Mouse (Mus musculus) forebrain, embryonic 15.5 days (tissue): ENCODE measurements around the gene Ndufb7. TPM values are rescaled to one million over a fixed set of nuclear protein-coding genes. Genes with fewer than 3 reads are reported as not detected.
"Not testable (repeated sequence)": the region's sequence is repeated elsewhere in the genome, so short reads cannot be mapped to it uniquely, and the experiment has no call there.

Experiments
- ATAC-seq: fragments of 200-750 bp; cut with Nextera tagmentation; replicated peaks from 2 replicates; pipeline ENCODE4 v1.8.0; 2017; ENCODE audit warnings: mild to moderate bottlenecking, moderate TSS enrichment, moderate library complexity
- H3K27ac ChIP-seq: fragments of 300-500 bp; sonication (generic); replicated peaks from 2 replicates; pipeline ENCODE4 v1.5.1; 2015; ENCODE audit warnings: mild to moderate bottlenecking, inconsistent platforms
- H3K27me3 ChIP-seq: fragments of 300-500 bp; sonication (generic); 2 replicates; pipeline ENCODE4 v1.6.1; 2015; ENCODE audit warnings: inconsistent platforms
- H3K36me3 ChIP-seq: fragments of 300-500 bp; sonication (generic); 2 replicates; pipeline ENCODE4 v1.6.1; 2015; ENCODE audit warnings: mild to moderate bottlenecking, inconsistent platforms
- H3K4me1 ChIP-seq: fragments of 300-500 bp; sonication (generic); 2 replicates; pipeline ENCODE4 v1.6.1; 2015; ENCODE audit warnings: inconsistent platforms
- H3K4me2 ChIP-seq: fragments of 300-500 bp; sonication (generic); replicated peaks from 2 replicates; pipeline ENCODE4 v1.6.1; 2015; ENCODE audit warnings: mild to moderate bottlenecking, inconsistent platforms
- H3K4me3 ChIP-seq: fragments of 300-500 bp; sonication (generic); 2 replicates; pipeline ENCODE4 v1.5.1; 2015; ENCODE audit warnings: mild to moderate bottlenecking, inconsistent platforms
- H3K9ac ChIP-seq: fragments of 300-500 bp; sonication (generic); replicated peaks from 2 replicates; pipeline ENCODE4 v1.6.1; 2015; ENCODE audit warnings: mild to moderate bottlenecking, inconsistent platforms
- H3K9me3 ChIP-seq: fragments of 300-500 bp; sonication (generic); 2 replicates; pipeline ENCODE4 v1.6.1; 2016; ENCODE audit warnings: inconsistent platforms
- WGBS: fragments of 180-500 bp; shearing (Covaris S2); methylation state at CpG from one replicate; pipeline ENCODE4 v1.1.7; 2015; ENCODE audit warnings: mixed read lengths; 5-methylcytosine and 5-hydroxymethylcytosine counted together
- polyA plus RNA-seq: library from polyadenylated mRNA; unstranded; fragments of >200 nt; fragmentation: Nextera tagmentation; extraction: Ambion mirVana; gene quantifications from 2 replicates; pipeline ENCODE4 v1.2.1, GENCODE M21; 2015

Ndufb7 gene
- polyA plus RNA-seq, 1 experiment from 2014 or later, result 327 TPM

- Histone ChIP-seq H3K9me3 (no peaks in the 10 kb centered on the region), H3K4me2 (no peak overlapping the region), H3K36me3 (peaks cover 28% of the 10 kb centered on the region), H3K9ac (no peak overlapping the region), H3K27ac (no peak overlapping the region), H3K4me1 (peaks cover 13% of the 10 kb centered on the region), H3K4me3 (no peak overlapping the region), H3K27me3 (no peaks in the 10 kb centered on the region)
- ATAC-seq, result no peak
- WGBS, result 84% methylated on average over 4 of the region's 4 CpGs
Measured at GRCm38 (mm10) chr8:83569165-83569564, 2.7 kb downstream of the Ndufb7 start.

DNA sequence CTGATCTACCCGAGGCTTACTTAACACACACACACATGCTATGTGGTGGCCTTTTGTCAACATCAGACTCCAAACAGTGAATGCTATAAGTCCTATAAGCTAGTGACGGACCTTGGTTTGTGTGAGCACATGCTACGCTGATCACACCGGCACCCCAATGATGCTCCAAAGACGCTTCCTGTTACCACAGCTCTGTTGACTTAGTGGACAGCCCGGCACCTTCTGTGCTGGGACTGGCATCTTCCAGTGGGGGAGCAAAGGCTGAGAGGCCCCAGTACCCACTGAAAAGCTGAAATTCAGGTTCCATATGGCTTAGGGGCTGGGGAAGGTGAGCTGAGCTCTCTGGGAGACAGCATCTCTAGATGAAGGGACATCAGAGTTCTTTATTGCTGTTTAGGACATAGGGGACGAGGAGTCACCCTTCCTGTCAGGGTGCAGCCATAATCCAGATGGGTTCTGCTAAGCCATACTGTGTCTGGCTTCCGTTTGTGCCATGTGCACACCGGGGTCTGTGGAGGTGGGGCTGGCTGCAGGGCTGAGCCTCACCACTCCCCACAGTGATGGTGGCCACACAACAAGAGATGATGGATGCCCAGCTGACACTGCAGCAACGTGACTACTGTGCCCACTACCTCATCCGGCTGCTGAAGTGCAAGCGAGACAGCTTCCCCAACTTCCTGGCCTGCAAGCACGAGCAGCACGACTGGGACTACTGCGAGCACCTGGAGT lies 4.0 kb downstream of the Ndufb7 start:
- Histone ChIP-seq H3K9ac (no peak overlapping the region), H3K36me3 (peaks cover 28% of the 10 kb centered on the region), H3K4me1 (peaks cover 16% of the 10 kb centered on the region), H3K27me3 (no peaks in the 10 kb centered on the region), H3K27ac (no peak overlapping the region), H3K9me3 (no peaks in the 10 kb centered on the region), H3K4me3 (no peak overlapping the region), H3K4me2 (no peak overlapping the region)
- ATAC-seq, result no peak
- WGBS, result 94% methylated on average over 15 of the region's 15 CpGs

DNA sequence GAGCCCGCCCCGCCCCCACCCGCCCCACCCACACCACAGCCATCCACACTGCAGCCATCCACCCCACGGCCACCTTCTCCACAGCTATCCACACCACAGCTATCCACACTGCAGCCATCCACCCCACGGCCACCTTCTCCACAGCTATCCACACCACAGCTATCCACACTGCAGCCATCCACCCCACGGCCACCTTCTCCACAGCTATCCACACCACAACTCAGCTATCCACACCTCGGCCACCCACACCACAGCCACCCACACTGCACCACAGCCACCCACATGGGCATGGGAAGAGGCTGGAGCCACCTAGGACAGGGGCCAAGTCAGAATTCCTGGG lies 4.5 kb downstream of the Ndufb7 start:
- Histone ChIP-seq H3K4me1 (peaks cover 21% of the 10 kb centered on the region), H3K36me3 (peaks cover 28% of the 10 kb centered on the region)
- H3K27ac ChIP-seq, H3K4me3 ChIP-seq, H3K27me3 ChIP-seq, H3K9ac ChIP-seq, H3K4me2 ChIP-seq, ATAC-seq, H3K9me3 ChIP-seq: not testable (repeated sequence)
- 94% methylated on average over 7 of the region's 7 CpGs for WGBS

- ATAC-seq, result no peak
- Histone ChIP-seq H3K4me2 (no peak overlapping the region), H3K27me3 (no peaks in the 10 kb centered on the region), H3K4me1 (peaks cover 27% of the 10 kb centered on the region), H3K9me3 (no peaks in the 10 kb centered on the region), H3K4me3 (no peak overlapping the region), H3K9ac (no peak overlapping the region), H3K27ac (no peak overlapping the region), H3K36me3 (peaks cover 28% of the 10 kb centered on the region)
- 94% methylated on average over 10 of the region's 10 CpGs for WGBS
Measured at GRCm38 (mm10) chr8:83571791-83572190, 5.3 kb downstream of the Ndufb7 start.

- Histone ChIP-seq H3K27ac (no peak overlapping the region), H3K27me3 (no peaks in the 10 kb centered on the region), H3K36me3 (peaks cover 28% of the 10 kb centered on the region), H3K4me3 (no peak overlapping the region), H3K4me2 (no peak overlapping the region), H3K4me1 (peaks cover 30% of the 10 kb centered on the region), H3K9me3 (no peaks in the 10 kb centered on the region), H3K9ac (no peak overlapping the region)
- 92% methylated on average over 5 of the region's 5 CpGs for WGBS
- no peak for ATAC-seq
Measured at GRCm38 (mm10) chr8:83572246-83572812, 5.9 kb downstream of the Ndufb7 start.

DNA sequence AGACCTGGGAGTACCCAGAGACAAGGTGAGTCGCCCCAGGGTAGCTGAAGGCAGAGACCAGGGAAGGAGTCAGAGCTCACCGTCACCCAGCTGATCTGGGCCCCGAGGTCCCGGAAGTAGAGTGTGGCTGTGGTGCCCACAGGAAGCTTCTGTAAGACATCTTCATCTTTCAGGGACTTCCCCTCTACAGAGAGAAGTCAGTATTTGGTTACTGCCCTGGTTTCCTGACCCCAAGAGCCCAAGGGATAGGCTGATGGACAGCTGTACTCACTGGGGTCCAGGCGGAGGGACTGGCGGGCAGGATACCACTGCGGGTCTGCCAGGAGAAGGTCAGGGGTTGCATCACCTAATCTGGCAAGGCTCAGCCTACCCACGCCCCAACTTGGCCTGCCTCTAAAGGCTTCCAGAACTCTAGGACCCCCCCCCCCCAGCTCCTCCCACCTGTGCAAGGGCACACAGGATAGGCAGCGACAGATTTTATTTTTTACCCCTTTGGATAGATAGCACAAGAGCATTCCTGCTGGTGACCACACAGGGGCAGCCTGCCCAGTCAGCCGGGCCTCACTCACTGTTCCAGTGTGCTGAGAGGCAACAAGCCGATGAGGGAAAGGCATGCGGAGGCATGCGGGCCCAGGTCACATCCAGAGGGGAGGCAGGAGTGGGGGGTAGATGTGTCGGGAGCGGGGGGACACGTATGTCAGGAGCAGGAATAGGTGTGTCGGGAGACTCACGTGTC lies 6.8 kb downstream of the Ndufb7 start:
- Histone ChIP-seq H3K36me3 (peaks cover 28% of the 10 kb centered on the region), H3K27ac (no peak overlapping the region), H3K4me3 (no peak overlapping the region), H3K9me3 (no peaks in the 10 kb centered on the region), H3K4me1 (peaks cover 29% of the 10 kb centered on the region), H3K27me3 (no peaks in the 10 kb centered on the region), H3K9ac (no peak overlapping the region), H3K4me2 (no peak overlapping the region)
- ATAC-seq, result no peak
- WGBS, result 87% methylated on average over 18 of the region's 18 CpGs

GRCm38 (mm10) chr8:83574631-83575315 lies 8.3 kb downstream of the Ndufb7 start:
- WGBS, result 86% methylated on average over 15 of the region's 15 CpGs
- H3K36me3 ChIP-seq, result peaks cover 24% of the 10 kb centered on the region
- H3K4me1 ChIP-seq, result peaks cover 41% of the 10 kb centered on the region
- no peak overlapping the region for H3K4me3 ChIP-seq
- no peak overlapping the region for H3K27ac ChIP-seq
- no peaks in the 10 kb centered on the region for H3K9me3 ChIP-seq
- ATAC-seq, result no peak
- no peak overlapping the region for H3K4me2 ChIP-seq
- H3K9ac ChIP-seq, result no peak overlapping the region
- H3K27me3 ChIP-seq, result no peaks in the 10 kb centered on the region

DNA sequence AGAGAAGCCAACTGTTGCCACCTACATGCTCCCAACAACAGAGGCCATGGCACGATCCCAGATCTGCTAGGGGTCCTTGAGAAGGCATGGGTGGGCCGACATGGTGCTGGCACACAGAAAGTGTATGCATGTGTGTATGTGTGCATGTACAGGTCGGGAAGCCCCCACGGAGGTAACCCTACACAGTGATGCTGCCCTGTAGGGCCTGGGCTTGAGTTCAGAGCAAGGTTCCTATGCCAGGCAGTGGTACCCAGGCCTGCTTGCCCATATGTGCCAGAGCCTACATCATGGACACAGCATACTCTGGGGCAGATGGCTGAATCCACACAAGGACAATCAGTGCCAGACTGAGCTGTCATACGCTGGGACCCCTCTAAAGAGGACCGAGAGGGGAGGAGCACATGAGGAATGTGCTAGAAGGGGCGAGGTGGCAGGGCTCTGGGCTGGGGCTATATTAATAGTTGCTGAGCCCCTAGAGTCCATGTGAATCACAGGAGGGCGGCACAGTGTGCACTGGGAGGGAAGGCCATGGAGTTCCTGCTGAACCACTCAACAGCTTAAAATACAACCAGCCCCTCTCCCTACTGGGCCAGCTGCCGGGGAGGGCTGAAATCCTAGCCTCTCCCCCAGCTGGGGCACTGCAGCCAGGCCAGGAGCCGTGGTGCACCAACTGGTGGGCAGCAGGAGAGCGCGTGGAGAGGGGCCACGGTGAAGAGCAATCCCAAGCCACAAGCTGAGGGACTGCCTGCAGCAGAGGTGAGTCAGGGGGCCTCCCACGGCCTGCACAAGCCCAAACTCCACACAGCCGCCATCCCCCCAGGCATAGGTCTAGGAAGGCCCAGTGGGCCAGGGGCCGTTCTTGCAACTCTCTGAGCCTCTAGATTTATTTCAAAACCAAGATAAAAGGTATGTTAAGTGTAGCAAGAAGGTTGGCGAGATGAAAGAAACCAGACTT lies 9.4 kb downstream of the Ndufb7 start:
- ATAC-seq, result no peak
- no peak overlapping the region for H3K9ac ChIP-seq

GRCm38 (mm10) chr8:83576516-83576895 lies 10.0 kb downstream of the Ndufb7 start:
- peaks cover 41% of the 10 kb centered on the region for H3K4me1 ChIP-seq
- H3K9ac ChIP-seq, result no peak overlapping the region
- ATAC-seq, result no peak
- no peak overlapping the region for H3K27ac ChIP-seq
- no peak overlapping the region for H3K4me2 ChIP-seq
- H3K9me3 ChIP-seq, result no peaks in the 10 kb centered on the region
- peaks cover 18% of the 10 kb centered on the region for H3K36me3 ChIP-seq
- WGBS, result 49% methylated on average over 4 of the region's 4 CpGs
- H3K4me3 ChIP-seq, result no peak overlapping the region
- no peaks in the 10 kb centered on the region for H3K27me3 ChIP-seq

More for the DNA sequence above, 9.4 kb downstream of the Ndufb7 start:
- Histone ChIP-seq H3K36me3 (peaks cover 22% of the 10 kb centered on the region), H3K27ac (no peak overlapping the region), H3K4me3 (no peak overlapping the region), H3K4me2 (no peak overlapping the region), H3K4me1 (peaks cover 41% of the 10 kb centered on the region), H3K27me3 (no peaks in the 10 kb centered on the region), H3K9me3 (no peaks in the 10 kb centered on the region)
- WGBS, result 79% methylated on average over 17 of the region's 17 CpGs

DNA sequence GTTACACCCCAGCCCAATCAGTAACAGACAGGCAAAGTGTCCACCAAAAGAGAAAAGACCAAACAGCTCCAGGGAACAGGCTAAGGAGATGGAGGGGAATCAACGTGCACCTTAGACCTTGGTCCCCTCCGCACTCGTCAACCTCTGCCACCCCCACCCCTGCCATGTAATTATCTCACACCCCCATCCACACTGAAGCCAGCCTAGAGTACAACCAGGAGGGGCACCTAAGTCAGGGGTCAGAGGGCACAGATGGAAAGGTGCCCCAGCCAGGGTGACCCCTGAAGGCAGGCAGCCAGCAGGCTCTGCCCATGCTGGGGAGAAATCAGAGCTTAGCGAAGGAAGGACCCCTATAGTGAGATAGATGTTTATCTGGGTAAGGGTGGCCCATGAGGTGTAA lies 10.4 kb downstream of the Ndufb7 start:
- Histone ChIP-seq H3K9me3 (no peaks in the 10 kb centered on the region), H3K36me3 (peaks cover 14% of the 10 kb centered on the region), H3K27me3 (no peaks in the 10 kb centered on the region), H3K4me3 (no peak overlapping the region), H3K27ac (no peak overlapping the region), H3K9ac (no peak overlapping the region), H3K4me2 (no peak overlapping the region), H3K4me1 (peaks cover 41% of the 10 kb centered on the region)
- no peak for ATAC-seq
- 77% methylated on average over 4 of the region's 4 CpGs for WGBS

DNA sequence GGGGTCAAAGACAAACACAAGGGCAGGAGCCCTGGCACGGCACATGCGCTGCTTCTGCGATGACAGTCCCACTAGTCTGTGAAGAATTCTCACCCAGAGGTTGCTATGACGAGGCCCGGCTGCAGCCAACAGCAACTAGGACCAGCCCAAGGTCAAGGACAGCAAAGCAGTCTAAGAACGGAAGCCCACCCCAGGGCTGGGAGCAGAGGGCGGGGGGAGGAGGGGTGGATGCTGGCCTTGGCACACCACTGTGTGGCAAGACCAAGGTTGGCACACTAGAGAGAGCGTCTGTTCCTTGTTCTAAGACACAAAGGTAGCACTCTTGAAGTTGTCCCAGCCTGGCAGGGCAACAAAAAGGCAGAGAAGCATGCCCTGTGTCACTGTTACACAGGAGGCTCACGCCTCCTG lies 10.9 kb downstream of the Ndufb7 start:
- Histone ChIP-seq H3K4me1 (peaks cover 44% of the 10 kb centered on the region), H3K27me3 (no peaks in the 10 kb centered on the region), H3K27ac (no peak overlapping the region), H3K36me3 (peaks cover 9% of the 10 kb centered on the region), H3K4me3 (no peak overlapping the region), H3K4me2 (no peak overlapping the region), H3K9me3 (no peaks in the 10 kb centered on the region), H3K9ac (no peak overlapping the region)
- peak; percentile 16; the same call in 1 of the 2 replicates for ATAC-seq
- WGBS, result 58% methylated on average over 9 of the region's 9 CpGs
